Mouse (Mus musculus): ENCODE measurements around the gene Fibp.
"Not testable (repeated sequence)": the region's sequence is repeated elsewhere in the genome, so short reads cannot be mapped to it uniquely, and the experiment has no call there.

Fibp gene

DNA sequence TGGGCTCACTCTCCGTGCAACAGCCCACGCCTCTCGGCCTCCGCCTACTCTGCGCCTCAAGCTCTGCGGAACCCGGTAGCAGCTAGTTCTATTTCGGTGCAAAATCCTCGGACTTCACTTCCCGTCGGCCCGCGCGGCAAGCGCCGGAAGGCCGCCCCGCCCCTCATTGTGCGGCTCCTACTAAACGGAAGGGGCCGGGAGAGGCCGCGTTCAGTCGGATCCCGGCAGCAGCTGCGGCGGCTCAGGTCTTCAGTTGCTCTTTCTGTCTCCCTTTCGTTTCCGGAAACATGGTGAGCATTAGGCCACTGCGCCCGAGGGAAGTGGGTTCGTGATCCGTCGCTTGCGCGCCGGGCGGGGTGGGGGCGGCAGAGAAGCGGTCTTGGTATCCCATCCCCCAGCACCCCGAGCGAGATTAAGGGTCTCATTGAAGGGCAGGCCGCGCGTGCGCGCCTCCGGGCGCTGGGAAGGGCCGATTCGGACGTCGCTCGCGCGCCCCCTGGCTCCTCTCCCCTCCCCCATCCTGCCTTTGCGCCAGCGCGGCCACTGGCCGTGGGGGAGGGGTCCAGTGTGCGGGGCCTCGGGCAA, 30.0 kb downstream of the Fibp start, which contains the start of gene Cfl1:
Gene Cfl1 (plus strand): TSS at position 143 of the 585 bp plus-strand sequence.
- peak; percentile 96 to 97 for DNase-seq

DNA sequence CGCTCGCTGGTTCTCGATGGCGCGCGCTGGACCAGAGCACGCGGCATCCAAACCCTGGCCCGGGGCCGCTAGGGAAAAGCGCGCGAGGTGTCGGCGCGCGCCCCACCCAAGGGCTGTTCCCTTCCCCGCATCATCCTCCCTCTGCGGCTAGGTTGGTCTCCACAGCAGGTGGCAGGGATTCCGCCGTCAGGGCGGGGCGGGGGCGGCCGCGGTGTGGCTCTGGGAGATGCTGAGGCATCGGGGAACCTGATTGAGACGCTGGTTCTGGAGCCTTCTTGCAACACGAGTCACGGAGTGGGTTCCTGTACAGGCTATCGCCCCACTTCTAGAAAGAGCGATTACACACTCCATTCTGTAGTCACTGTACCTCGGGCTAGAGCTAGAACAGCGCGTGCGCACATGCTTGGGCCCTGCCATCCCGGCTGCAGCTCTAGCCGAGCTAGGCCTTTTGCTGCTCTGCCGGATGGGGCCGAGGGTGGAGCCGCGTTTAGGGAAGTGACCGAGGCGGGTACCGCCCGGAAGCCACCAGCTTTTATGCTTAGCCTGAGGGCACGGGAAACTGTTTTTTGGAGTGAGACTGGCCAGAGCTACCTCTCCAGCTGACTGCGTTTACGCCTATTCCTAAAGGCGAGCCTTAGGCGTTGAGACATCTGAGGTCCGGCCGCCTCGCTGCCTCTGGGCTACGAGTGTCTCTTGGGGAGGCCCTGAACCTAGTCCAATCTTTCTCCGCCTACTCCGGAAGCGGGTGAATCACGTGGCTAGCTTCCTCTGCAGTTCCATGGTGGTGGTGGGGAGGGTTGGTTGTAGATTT, 30.7 kb downstream of the Fibp start:
- peak; percentile 87 to 89 for DNase-seq

DNA sequence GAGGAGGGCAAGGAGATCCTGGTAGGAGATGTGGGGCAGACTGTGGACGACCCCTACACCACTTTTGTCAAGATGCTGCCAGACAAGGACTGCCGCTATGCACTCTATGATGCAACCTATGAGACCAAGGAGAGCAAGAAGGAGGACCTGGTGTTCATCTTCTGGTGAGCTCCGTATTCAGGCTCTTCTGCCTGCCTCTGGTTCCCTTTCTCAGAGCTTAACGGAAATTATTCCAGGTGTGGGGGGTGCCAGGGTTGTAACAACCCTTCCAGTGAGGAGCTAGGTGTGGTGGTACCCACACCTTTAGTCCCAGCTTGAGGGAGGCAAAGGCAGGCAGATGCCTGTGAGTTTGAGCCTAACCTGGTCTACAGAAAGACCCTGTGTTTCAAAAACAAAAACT, 32.2 kb downstream of the Fibp start:
- no peak for DNase-seq

DNA sequence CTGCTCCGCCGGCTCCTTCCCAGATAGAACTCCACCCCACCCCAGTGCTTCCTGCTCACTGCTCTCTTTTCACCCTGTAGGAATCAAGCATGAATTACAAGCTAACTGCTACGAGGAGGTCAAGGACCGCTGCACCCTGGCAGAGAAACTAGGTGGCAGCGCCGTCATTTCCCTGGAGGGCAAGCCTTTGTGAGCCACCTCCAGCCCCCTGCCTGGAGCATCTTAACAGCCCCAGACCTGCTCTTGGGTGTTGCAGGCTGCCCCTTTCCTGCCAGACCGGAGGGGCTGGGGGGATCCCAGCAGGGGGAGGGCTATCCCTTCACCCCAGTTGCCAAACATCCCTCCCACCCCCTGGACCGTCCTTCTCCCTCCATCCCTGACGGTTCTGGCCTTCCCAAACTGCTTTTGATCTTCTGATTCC, 32.9 kb downstream of the Fibp start:
- DNase-seq = not testable (repeated sequence)

DNA sequence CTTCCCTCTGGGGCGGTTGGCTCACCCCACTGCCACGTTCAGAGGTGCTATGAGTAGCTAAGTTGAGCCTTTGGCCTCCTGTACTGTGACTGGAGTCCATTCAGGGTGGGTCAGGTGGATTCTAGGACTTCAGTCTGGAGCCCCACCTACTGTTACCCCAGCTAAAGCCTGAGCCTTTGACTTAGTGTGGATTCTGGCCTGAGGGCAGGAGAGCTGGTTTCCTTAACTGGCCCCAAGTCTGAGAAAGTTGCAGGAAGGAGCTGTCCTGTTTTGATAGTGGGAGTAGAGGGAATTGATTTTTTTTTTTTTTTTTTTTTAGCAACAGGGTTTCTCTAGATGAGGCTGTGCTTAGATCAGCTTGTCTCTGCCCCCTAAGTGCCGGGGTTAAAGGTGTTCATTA, 33.9 kb downstream of the Fibp start:
- DNase-seq = no peak

GRCm38 (mm10) chr19:5495353-5496051, 35.1 kb downstream of the Fibp start:
- no peak for DNase-seq

- no peak for DNase-seq
These were observed 35.6 kb downstream of the Fibp start for GRCm38 (mm10) chr19:5496052-5496370.

DNA sequence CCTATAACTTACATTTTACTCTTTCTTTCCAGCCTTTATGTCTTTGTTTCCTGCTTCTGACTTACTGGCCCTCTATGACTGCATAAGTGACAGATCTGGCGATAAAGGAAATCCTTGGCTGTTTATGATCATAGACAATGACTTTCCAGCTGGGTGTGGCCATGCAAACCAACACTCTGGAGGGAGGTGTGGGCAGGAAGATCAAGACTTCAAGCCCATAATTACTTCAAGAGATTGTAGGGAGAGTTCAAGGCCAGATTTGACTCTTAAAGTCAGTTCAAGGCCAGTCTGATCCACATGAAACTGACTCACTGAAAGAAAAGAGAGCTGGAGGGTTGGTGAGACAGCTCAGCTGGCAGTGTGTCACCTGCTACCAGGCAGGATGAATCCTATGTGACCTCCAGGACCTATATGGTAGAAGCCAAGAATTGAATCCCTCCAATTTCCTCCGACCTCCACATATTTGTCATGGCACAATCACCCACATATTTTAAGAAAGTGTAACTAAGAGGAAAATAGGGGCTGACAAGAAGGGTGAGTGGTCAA, 40.0 kb downstream of the Fibp start:
- DNase-seq = no peak

GRCm38 (mm10) chr19:5503687-5504086, 43.3 kb downstream of the Fibp start, which contains the start of gene 1700020D05Rik:
Gene 1700020D05Rik (minus strand): TSS chr19:5503787.
- DNase-seq = no peak

DNA sequence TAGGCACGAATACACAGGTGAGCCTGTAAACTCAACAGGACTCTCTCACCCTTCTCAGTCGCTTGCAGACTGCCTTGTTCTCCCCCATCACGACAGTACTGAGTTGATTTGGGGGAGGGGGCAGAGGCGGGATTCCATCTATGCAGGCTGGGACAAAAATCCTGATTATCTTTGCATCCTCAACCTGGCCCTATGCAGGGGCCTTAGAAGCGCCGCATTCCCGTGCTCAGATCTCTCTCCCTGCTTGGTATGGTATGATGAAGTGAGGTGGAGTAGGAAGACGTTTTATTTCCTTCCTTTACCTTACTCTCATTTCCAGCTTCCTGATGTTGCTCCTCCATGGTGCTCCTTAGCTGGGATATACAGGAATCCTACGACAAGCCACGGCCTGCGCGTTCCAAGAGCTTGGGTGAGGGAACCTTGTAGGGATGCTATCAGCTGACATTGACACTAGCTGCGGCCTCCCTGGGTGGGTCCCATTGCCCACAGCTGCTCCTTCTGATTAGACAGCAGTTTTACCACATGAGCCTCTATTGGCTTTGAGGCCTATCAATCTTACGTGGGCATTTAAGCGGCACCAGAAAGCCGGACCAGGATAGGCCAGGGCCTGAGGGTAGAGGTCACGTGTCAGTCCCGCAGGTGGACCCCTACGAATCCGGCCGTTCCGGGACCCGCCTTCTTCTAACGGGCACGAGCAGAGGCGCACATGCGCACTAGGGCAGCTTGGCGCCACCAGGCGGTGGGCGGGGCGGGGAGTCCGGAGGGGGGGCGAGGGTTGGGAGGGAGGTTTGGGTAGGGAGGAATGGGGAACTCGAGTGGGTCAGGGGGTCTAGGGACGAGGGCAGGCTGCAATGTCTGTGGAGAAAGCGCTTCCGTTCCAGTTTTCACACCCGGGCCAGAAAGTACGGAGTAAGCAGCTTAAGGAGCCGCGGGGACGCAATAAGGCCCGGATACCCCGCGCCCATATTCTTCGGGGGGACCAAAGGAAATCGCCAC, 49.9 kb downstream of the Fibp start, which contains the start of gene Snx32:
Gene Snx32 (minus strand): TSS at position 508 of the 996 bp plus-strand sequence.
- DNase-seq = peak; percentile 98 to 99

- DNase-seq = no peak
These were observed 50.7 kb downstream of the Fibp start for GRCm38 (mm10) chr19:5511074-5511632.

DNA sequence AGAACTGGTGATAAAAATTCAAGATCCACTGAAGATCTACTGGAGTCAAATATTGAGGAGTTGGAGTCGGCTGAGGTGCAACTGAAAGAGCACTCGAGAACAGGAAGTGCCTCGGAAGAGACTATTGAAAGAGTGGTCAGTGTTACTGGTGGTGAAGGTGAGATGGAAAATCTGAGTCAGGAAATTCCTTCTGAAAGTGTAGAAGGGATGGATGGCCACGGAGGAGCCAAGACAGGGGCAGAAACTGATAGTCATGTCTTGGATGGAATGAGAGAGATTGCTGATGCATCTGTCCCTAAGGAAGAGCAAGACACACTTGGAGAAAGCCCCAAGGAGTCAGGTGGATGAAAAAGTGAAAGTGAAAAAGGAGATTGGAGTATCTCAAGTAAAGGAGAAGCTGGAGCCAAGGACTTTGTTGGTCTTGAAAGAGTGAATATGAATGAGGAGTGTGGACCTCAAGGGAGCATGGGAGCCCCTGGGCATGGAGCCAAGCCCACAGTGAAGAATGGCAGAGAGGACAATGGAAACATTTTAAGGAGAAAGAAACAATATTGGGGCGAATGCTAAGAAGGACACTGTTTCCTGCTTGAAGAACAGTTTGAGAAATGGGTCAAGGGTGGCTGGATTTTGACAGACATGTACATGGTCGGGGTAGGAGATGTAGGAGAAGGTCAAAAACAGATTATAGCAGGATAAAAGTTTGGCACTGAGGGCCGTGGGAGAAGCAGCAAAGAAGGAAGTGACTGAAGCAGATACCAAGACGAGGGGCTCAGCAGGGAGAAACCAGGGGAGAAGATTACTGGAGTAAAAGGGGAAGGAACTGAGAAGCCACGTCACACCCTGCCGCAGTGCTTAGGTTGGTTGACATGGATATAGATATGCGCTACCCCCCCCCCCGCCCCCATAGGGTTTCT, 51.9 kb downstream of the Fibp start:
- DNase-seq = peak in 1 of 2 experiments; percentile 31

DNA sequence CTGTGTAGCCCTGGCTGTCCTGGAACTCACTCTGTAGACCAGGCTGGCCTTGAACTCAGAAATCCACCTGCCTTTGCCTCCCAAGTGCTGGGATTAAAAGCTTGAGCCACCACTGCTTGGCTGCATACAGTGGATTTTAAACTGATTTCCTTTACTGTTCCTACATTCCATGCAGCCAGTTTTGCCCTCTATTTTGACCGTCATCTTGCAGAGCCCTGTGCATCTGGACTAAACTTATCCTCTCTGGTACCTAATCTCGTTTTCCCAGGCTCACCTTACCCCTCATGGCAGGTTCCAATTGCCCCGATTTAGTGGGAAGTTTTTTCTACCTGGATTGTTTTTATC, 52.6 kb downstream of the Fibp start:
- no peak for DNase-seq
